Mouse (Mus musculus) hindbrain, embryonic 15.5 days (tissue): ENCODE results near the gene Fryl. TPM values are rescaled to one million over a fixed set of nuclear protein-coding genes. Genes with fewer than 3 reads are reported as not detected.

Experiments used
- ATAC-seq: fragments of 200-750 bp; cut with Nextera tagmentation; 2 replicates; pipeline ENCODE4 v1.8.0; 2017; ENCODE audit warnings: low read depth, moderate number of reproducible peaks, moderate TSS enrichment; ENCODE audit not compliant: low FRiP score
- H3K27ac ChIP-seq: fragments of 300-500 bp; sonication (generic); replicated peaks from 2 replicates; pipeline ENCODE4 v1.5.1; 2015; ENCODE audit warnings: mild to moderate bottlenecking, inconsistent platforms
- H3K27me3 ChIP-seq: fragments of 300-500 bp; sonication (generic); 2 replicates; pipeline ENCODE4 v1.6.1; 2015; ENCODE audit warnings: control low read depth, inconsistent platforms
- H3K36me3 ChIP-seq: fragments of 300-500 bp; sonication (generic); 2 replicates; pipeline ENCODE4 v1.6.1; 2015; ENCODE audit warnings: control low read depth, inconsistent platforms
- H3K4me1 ChIP-seq: fragments of 300-500 bp; sonication (generic); replicated peaks from 2 replicates; pipeline ENCODE4 v1.6.1; 2015; ENCODE audit warnings: control low read depth, inconsistent platforms
- H3K4me2 ChIP-seq: fragments of 300-500 bp; sonication (generic); 2 replicates; pipeline ENCODE4 v1.6.1; 2015; ENCODE audit warnings: moderate library complexity, mild to moderate bottlenecking, inconsistent platforms
- H3K4me3 ChIP-seq: fragments of 300-500 bp; sonication (generic); 2 replicates; pipeline ENCODE4 v1.5.1; 2015; ENCODE audit warnings: mild to moderate bottlenecking, inconsistent platforms
- H3K9ac ChIP-seq: fragments of 300-500 bp; sonication (generic); 2 replicates; pipeline ENCODE4 v1.6.1; 2015; ENCODE audit warnings: inconsistent platforms
- H3K9me3 ChIP-seq: fragments of 300-500 bp; sonication (generic); 2 replicates; pipeline ENCODE4 v1.6.1; 2016; ENCODE audit warnings: control low read depth, inconsistent platforms
- WGBS: fragments of 180-500 bp; shearing (Covaris S2); methylation state at CpG from one replicate; pipeline ENCODE4 v1.1.7; 2015; 5-methylcytosine and 5-hydroxymethylcytosine counted together
- polyA plus RNA-seq: library from polyadenylated mRNA; unstranded; fragments of >200 nt; fragmentation: Nextera tagmentation; extraction: Ambion mirVana; gene quantifications from 2 replicates; pipeline ENCODE4 v1.2.1, GENCODE M21; 2015

Gene Fryl
- polyA plus RNA-seq: 40.1 and 43.1 TPM in 2 replicates

DNA sequence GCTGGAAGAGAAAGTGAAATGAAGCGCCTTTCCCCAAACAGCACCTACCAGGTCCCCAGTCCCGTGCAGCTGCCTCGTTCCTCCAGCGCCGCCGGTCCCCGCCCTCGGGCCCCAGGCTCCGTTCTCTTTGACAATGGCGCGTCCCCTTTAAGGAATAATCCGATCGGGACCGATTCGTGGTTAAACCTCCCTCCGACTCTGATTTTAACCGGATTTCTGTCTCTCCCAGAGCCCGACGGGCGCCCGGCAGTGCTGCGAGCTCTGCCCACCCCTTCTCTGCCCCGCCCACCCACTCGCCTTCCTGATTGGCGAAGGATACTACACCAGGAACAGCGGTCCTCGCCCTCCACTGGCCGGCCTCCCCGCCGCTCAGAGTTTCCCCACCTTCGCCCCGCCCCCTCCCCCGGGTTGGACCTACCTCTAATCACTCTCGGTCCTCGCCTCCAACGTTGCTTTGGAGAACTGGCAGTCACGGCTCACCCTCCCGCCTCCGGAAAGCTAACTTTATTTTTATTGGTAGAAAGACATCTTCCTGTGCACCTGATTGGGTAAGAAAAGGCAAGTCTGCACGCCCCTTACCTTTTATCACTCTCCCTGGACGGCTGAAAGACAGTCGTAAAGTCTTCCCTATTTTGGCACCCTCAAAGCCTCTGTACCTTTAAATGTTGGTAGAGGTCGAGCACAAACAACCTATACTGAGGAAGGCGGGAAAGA lies at the start of gene Fryl:
Gene Fryl (minus strand): TSS at position 268 of the 714 bp plus-strand sequence.
- H3K4me2 ChIP-seq: peak within 1 kb of the TSS; percentile 65
- ATAC-seq: peak; percentile 99
- H3K36me3 ChIP-seq: no peaks in the 10 kb centered on the region
- H3K27ac ChIP-seq: peak within 1 kb of the TSS; percentile 92
- no peaks in the 10 kb centered on the region for H3K9me3 ChIP-seq
- under 1% methylated on average over 42 of the region's 44 CpGs for WGBS
- H3K27me3 ChIP-seq: peaks cover 4% of the 10 kb centered on the region; the same call in 1 of the 2 replicates
- peak within 1 kb of the TSS; percentile 85 for H3K4me3 ChIP-seq
- peak within 1 kb of the TSS; percentile 83 for H3K9ac ChIP-seq
- H3K4me1 ChIP-seq: peaks cover 29% of the 10 kb centered on the region

DNA sequence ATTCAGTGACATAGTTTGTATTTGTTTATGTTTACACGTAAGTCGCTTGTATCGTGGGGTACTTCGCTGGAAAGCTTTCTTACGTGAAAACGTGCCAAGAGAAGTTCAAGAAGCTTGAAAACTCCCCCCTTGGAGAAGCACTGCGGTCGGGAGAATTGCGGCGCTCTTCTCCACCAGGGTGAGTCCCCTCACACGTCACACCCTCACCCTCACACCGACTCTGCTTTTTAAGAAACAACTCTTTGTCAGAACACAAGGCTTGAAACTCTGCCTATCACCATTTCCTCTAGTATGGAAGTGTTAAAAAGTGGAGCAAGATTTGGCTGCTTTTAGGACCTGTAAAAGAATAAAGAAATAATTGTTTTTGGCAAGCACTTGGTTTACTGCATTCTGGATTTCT lies 48.1 kb upstream of the Fryl start:
- peaks cover 70% of the 10 kb centered on the region for H3K36me3 ChIP-seq
- 87% methylated on average over 12 of the region's 12 CpGs for WGBS

DNA sequence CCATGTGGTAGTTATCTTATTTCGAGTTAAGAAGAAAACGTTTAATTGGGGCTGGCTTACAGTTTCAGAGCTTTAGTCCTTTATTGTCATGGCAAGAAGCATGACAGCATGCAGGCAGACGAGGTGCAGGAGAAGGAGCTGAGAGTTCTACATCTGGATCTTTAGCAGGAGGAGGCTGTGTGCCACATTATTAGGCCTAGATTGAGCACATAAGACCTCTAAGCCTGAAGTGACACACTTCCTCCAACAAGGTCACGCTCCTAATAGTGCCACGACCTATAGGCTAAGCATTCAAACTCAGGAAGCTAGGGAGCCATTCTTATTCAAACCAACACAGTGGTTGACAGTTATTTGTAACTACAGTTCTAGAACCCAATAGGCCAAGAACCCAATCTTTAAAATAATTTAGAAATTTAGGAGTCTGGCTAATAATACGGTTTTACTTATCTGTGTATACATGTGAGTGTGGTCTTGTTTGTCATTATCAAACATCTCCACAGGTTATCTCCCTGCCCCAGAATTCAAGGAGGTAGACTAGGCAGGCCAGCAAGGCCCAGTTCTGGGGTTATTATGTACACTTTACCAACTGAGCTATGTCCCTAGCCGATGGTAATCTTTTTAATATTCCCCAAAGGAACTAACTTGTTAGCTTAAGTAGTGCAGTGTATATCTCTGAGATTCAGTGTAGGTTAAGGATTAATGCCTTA lies 45.3 kb upstream of the Fryl start:
- Histone ChIP-seq H3K27me3 (no peaks in the 10 kb centered on the region), H3K9me3 (no peaks in the 10 kb centered on the region), H3K9ac (no peak overlapping the region), H3K4me1 (no peaks in the 10 kb centered on the region), H3K27ac (no peak overlapping the region), H3K4me3 (no peak overlapping the region), H3K4me2 (no peak overlapping the region), H3K36me3 (peaks cover 46% of the 10 kb centered on the region)
- ATAC-seq: no peak
- WGBS: 91% methylated on average over 7 of the region's 7 CpGs

More for the DNA sequence above, 48.1 kb upstream of the Fryl start:
- Histone ChIP-seq H3K9ac (no peak overlapping the region), H3K27me3 (no peaks in the 10 kb centered on the region), H3K4me2 (no peak overlapping the region), H3K4me1 (no peaks in the 10 kb centered on the region), H3K27ac (no peak overlapping the region), H3K4me3 (no peak overlapping the region), H3K9me3 (no peaks in the 10 kb centered on the region)
- no peak for ATAC-seq

GRCm38 (mm10) chr5:73295916-73296315 lies 39.5 kb upstream of the Fryl start:
- Histone ChIP-seq H3K9me3 (no peaks in the 10 kb centered on the region), H3K4me1 (peaks cover 21% of the 10 kb centered on the region), H3K27me3 (no peaks in the 10 kb centered on the region), H3K36me3 (peaks cover 16% of the 10 kb centered on the region), H3K4me3 (no peak overlapping the region), H3K27ac (no peak overlapping the region), H3K4me2 (no peak overlapping the region), H3K9ac (no peak overlapping the region)
- WGBS: 80% methylated on average over 4 of the region's 4 CpGs
- ATAC-seq: no peak

DNA sequence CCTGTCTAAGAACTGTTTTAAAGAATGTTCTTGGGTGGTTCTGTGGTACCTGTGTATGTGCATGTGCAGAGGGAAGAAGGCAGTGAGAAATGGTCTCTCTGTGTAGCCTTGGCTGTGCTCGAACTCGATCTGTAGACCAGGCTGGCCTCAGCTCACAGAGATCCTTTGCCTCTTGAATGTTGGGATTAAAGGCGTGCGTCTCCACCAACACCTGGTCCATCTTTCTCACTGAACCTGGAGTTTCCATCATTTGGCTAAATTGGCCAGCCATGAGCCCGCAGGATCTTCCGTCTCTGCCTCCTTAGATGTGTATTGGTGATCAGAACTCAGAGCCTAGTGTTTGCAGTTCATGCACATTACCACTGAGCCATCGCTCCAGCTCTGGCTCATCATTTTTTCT lies 38.6 kb upstream of the Fryl start:
- 97% methylated on average over 7 of the region's 7 CpGs for WGBS
- H3K27me3 ChIP-seq: no peaks in the 10 kb centered on the region
- no peak for ATAC-seq
- H3K4me3 ChIP-seq: no peak overlapping the region
- no peak overlapping the region for H3K27ac ChIP-seq
- H3K4me2 ChIP-seq: no peak overlapping the region
- no peaks in the 10 kb centered on the region for H3K9me3 ChIP-seq
- peaks cover 21% of the 10 kb centered on the region for H3K4me1 ChIP-seq
- H3K36me3 ChIP-seq: peaks cover 10% of the 10 kb centered on the region; the same call in 1 of the 2 replicates
- no peak overlapping the region for H3K9ac ChIP-seq

DNA sequence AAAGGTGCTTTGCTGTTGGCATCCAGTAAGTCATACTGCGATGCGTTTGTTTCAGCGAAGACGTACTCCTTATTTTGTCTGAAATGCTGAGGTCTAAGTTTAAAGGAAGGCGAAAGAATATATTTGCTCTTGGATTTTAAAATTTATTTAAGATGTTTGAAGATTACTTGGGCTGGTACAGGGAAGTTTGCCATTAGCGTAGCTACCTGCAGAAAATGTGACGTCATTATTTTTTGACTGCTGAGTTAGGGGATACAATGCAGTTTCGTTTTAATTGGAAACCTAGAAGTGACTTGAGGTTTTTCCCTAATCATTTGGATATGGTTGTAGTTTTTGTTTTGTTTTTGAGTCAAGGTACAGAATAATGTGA lies 37.0 kb upstream of the Fryl start:
- 21% methylated on average over 8 of the region's 8 CpGs for WGBS
- Histone ChIP-seq H3K4me3 (peak overlapping the region; percentile 65), H3K4me2 (peak overlapping the region; percentile 70), H3K4me1 (peaks cover 21% of the 10 kb centered on the region), H3K9ac (peak overlapping the region; percentile 87), H3K27ac (peak overlapping the region; percentile 92), H3K27me3 (no peaks in the 10 kb centered on the region), H3K36me3 (peaks cover 10% of the 10 kb centered on the region; the same call in 1 of the 2 replicates), H3K9me3 (no peaks in the 10 kb centered on the region)
- no peak for ATAC-seq

DNA sequence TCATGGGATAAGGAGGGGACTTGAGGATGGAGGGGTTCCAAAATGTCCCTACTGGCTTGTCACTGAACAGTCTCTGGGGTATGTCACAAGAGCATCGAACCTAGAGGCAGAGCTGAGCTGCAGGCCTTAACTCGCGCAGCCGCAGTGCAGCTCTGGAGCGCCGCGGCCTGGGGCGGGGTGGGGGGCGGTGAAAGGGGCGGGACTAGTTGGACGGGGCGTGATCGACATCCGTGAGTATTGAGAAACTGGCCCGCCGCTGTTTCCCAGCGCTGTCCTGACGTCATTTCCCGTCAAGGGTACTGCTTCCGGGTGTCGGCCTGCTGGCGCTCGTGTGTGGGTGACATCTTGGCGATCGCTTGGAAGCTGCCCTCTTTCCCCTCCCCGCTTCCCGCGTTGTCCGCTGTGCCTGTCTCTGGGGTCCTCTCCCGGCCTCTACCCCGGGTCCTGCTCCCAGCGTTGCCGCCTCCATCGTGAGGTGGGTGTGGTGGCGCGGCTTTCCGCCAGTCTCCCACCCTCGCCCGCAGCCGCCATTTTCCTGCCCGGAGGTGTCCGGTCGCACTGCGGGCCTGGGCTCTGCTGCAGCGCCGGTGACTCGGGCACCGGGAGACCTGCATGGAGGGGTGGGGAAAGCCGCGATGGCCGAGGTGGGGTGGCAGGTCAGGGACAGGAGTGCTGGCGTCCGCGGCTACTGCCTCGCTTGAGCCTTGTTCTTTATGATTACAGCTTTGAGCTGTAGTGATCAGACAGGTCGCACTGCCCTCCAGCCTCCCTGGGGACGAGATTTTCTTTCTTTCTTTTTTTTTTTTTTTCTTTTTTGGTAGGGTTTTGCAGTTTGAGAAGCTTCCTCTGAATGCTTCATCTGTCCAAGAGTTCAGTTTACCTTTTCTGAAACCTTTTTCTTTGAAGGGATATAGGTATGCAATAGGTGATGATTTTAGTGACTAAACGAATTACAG lies 36.4 kb upstream of the Fryl start, which contains the start of gene Ociad1:
Gene Ociad1 (plus strand): TSS at position 283 of the 956 bp plus-strand sequence.
- peak within 1 kb of the TSS; percentile 92 for H3K27ac ChIP-seq
- no peaks in the 10 kb centered on the region for H3K9me3 ChIP-seq
- peaks cover 21% of the 10 kb centered on the region for H3K4me1 ChIP-seq
- ATAC-seq: peak; percentile 99
- WGBS: under 1% methylated on average over 58 of the region's 58 CpGs
- H3K27me3 ChIP-seq: no peaks in the 10 kb centered on the region
- H3K9ac ChIP-seq: peak within 1 kb of the TSS; percentile 87
- H3K36me3 ChIP-seq: peaks cover 10% of the 10 kb centered on the region; the same call in 1 of the 2 replicates
- peak within 1 kb of the TSS; percentile 65 for H3K4me3 ChIP-seq
- H3K4me2 ChIP-seq: peak within 1 kb of the TSS; percentile 70

- ATAC-seq: no peak
- 71% methylated on average over 2 of the region's 2 CpGs for WGBS
- Histone ChIP-seq H3K4me2 (no peak overlapping the region), H3K4me3 (no peak overlapping the region), H3K9me3 (no peaks in the 10 kb centered on the region), H3K9ac (no peak overlapping the region), H3K27ac (no peak overlapping the region), H3K4me1 (peaks cover 14% of the 10 kb centered on the region), H3K27me3 (no peaks in the 10 kb centered on the region), H3K36me3 (peaks cover 1% of the 10 kb centered on the region; the same call in 1 of the 2 replicates)
Observed at GRCm38 (mm10) chr5:73289900-73290299, 33.5 kb upstream of the Fryl start.

DNA sequence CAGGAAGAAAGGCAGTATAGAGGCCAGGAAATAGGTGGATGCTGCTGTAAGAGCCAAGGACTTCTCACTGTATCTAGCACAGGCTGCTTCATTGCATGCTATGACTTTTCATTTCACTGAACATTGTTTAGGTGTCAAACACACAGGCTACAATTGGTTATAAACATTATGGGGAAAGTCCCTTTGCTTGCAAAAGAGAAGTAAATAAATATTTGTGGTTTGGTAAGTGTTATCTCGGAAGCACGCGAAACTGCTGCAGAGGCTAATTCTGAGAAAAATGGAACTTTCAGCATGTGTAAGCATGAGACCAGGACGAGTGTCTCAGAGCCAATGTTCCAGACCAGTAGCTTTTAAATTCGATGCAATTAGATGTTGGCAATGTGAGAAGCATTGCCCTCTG lies 30.2 kb upstream of the Fryl start:
- 84% methylated on average over 5 of the region's 5 CpGs for WGBS
- no peak overlapping the region for H3K9ac ChIP-seq

GRCm38 (mm10) chr5:73285470-73285978 lies 29.1 kb upstream of the Fryl start:
- ATAC-seq: no peak
- Histone ChIP-seq H3K36me3 (no peaks in the 10 kb centered on the region), H3K9me3 (no peaks in the 10 kb centered on the region), H3K4me3 (no peak overlapping the region), H3K4me1 (no peaks in the 10 kb centered on the region), H3K9ac (no peak overlapping the region), H3K27me3 (no peaks in the 10 kb centered on the region), H3K27ac (no peak overlapping the region), H3K4me2 (no peak overlapping the region)
- 91% methylated on average over 3 of the region's 3 CpGs for WGBS

More for the DNA sequence above, 30.2 kb upstream of the Fryl start:
- Histone ChIP-seq H3K27ac (no peak overlapping the region), H3K9me3 (no peaks in the 10 kb centered on the region), H3K4me2 (no peak overlapping the region), H3K27me3 (no peaks in the 10 kb centered on the region), H3K4me1 (no peaks in the 10 kb centered on the region), H3K36me3 (no peaks in the 10 kb centered on the region), H3K4me3 (no peak overlapping the region)
- no peak for ATAC-seq

GRCm38 (mm10) chr5:73284046-73284445 lies 27.6 kb upstream of the Fryl start:
- Histone ChIP-seq H3K4me3 (no peak overlapping the region), H3K9me3 (no peaks in the 10 kb centered on the region), H3K27me3 (no peaks in the 10 kb centered on the region), H3K27ac (no peak overlapping the region), H3K9ac (no peak overlapping the region), H3K36me3 (no peaks in the 10 kb centered on the region), H3K4me1 (0 out of 2 replicates have a peak, but pooled peaks cover 3% of the 10 kb centered on the region), H3K4me2 (no peak overlapping the region)
- no peak for ATAC-seq
